Mouse (Mus musculus) common myeloid progenitor, adult 5-6 weeks (primary cell): ENCODE data around the gene Dapp1. TPM values are rescaled to one million over a fixed set of nuclear protein-coding genes. Genes with fewer than 3 reads are reported as not detected.
A peak's percentile ranks its signal among the peaks of the same experiment; 100 is the strongest.

ENCODE experiments used
- ATAC-seq: replicated peaks from 2 replicates; pipeline ENCODE4 v1.8.0; 2016; ENCODE audit warnings: low read depth, mild to moderate bottlenecking, moderate TSS enrichment, inconsistent platforms; ENCODE audit not compliant: poor library complexity, severe bottlenecking
- total RNA-seq: library from RNA; stranded (forward); fragments of 200-1000, 187-1606 nt; gene quantifications from 2 replicates; pipeline ENCODE4 v1.2.3, GENCODE M21; 2017

Dapp1 gene
- total RNA-seq = 387 and 417 TPM in 2 replicates

- ATAC-seq = peak; percentile 86
Observed at GRCm38 (mm10) chr3:137981382-137981750, at the start of gene Dapp1. Gene Dapp1 (minus strand): TSS chr3:137981545.

DNA sequence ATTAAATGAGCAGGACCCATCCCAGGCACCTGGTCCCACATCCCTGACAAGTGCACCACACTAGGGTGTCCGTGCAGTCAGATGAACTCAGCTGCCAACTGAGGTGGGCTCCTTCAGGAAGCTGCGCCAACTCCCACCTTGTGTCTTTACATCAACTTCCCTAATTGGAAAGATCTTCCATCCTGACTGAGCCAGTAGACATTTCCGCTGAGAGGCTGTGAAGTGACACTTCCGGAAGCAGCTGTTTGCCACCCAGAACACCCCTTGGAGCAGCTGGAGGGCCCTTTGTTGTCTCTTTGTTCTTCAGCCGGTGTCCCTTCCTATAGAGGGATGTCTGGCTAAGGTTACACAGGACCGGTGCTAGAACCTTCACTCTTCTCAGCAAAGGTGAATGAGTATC lies 49.2 kb upstream of the Dapp1 start:
- ATAC-seq = peak; percentile 33

- ATAC-seq = peak; percentile 59
Observed at GRCm38 (mm10) chr3:138029351-138029750, 48.0 kb upstream of the Dapp1 start.

- ATAC-seq = no peak
Observed at GRCm38 (mm10) chr3:138027575-138028362, 46.4 kb upstream of the Dapp1 start.

- peak; percentile 17; the same call in 1 of the 2 replicates for ATAC-seq
Observed at GRCm38 (mm10) chr3:138026286-138026685, 44.9 kb upstream of the Dapp1 start.

GRCm38 (mm10) chr3:138022651-138023050 lies 41.3 kb upstream of the Dapp1 start:
- no peak for ATAC-seq

GRCm38 (mm10) chr3:138022003-138022402 lies 40.7 kb upstream of the Dapp1 start:
- no peak for ATAC-seq

- no peak for ATAC-seq
Observed at GRCm38 (mm10) chr3:138016810-138017209, 35.5 kb upstream of the Dapp1 start.

GRCm38 (mm10) chr3:138014725-138015124 lies 33.4 kb upstream of the Dapp1 start:
- ATAC-seq = no peak

GRCm38 (mm10) chr3:138012351-138012750 lies 31.0 kb upstream of the Dapp1 start:
- ATAC-seq = no peak

DNA sequence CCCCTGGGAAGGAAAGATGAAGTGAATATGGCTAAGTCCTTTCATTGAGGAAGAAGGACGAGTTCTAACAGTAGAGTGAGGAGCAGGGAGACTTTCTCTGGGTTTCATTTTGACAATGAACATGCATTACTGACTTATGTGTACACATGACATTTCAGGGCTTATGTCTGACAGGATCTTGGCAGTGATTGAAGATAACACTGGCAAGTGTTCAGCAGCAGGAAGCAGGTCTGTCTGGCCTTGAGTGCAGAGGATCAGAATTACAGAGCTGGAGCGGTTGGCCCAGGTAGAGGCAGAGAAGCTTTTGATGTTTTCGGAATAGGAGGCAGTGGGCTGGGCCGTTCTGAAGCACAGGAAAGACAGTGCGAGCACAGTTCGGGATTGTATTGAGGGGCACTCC lies 26.8 kb upstream of the Dapp1 start:
- no peak for ATAC-seq

DNA sequence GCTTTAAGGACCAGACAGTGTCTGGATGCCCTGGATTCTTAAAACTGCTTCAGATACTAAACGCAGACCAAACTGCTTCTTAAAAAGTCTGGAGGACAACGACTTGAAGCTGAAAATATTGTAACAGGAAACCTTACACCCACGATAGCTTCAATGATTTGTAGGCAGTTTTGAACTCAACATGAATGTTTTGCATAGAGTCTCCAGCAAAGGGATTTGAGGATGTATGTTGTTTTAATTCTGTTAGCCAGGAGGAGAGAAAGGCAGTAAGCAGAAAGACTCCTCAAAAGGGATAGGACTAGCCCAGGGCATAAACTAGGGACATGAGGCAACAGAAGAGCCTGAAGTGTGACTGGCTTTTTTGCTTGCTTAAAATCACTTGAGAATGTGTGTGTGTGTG lies 25.6 kb upstream of the Dapp1 start:
- ATAC-seq = no peak

- no peak for ATAC-seq
Observed at GRCm38 (mm10) chr3:138003264-138003663, 21.9 kb upstream of the Dapp1 start.

DNA sequence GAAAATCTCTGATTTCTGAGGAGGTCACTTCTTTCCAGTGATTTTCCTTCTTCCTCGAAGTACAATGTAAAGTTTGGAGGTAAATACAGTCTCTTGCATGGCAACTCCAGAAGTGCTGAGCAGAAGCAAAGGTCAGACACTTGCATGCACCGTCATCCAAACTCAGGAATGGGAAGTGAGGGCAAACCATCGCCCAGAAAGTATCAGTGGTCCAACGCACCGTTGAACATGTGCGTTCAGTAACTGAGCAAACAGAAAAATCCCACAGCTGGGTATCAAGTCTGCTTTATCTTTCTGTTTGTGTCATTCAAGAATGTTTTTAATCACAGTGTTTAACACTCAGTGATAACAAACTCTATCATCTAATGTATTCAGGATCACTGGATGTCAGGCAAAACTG lies 21.2 kb upstream of the Dapp1 start:
- ATAC-seq = 0 out of 2 replicates have a peak, but pooled peaks have one; percentile 10

DNA sequence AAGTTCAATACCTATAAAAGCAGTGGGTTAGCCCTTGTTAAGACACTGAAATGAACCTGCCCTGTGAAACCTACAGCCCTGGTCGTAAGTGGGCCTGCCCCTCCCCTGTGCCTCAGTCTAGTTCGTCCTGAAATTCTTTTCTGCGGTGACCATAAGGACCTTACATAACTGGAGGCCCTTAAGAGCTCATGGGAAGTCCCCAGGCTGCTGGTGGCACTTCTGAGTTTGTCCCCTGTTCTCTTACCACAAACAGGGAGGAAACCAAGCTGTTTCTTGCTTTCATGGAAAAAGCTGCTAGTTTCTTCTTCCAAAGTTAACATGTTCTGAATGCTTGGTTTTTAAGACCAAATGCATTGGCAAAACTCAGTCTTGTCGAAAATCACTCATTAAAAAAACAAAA lies 20.5 kb upstream of the Dapp1 start:
- ATAC-seq = peak; percentile 53

DNA sequence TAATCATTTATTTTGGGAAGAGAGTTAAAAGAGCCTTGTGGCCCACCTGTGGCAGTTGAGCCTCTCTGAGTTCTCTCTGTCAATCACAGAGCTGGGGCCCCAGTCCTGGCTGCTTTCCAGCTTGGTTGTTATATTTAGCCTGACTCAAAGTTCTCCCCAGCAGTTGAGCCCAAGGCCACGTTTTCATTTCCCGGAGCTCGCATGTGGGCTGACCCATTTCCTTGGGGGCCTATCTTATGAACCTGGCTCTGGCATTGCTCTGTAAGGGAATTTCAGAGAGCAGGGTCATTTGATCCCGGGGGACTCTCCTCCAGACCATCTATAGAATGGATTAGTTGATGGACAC lies 19.4 kb upstream of the Dapp1 start:
- ATAC-seq = peak; percentile 22; the same call in 1 of the 2 replicates

DNA sequence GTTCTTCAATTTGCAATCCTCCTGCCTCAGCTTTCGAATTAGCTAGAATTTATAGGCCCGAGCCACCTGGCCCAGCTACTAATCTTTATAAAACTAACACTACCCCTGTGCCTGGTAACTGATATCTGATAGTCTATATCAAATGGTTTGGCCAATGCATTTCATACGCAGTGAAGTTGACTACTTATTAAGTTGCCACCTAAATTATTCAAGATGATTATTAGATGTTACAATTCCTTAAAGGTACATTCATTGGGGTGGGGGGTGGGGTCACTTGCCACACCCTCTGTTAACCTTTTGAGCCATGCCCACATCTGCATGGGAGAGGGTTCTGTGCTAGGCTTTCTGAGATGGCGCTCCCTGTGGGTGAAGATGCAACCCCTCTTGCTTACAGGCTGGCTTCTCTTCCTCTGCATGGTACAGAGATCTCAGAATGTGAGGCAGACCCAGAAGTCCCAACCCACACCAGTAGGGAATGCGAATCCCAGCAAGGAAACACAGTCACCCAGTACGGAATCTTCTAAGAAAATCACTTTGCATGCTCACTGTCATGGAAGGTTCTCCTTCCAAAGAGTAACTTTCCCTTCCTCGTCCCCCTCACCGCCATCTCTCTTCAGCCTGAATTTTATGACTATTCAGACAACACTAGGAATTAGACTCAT lies 18.8 kb upstream of the Dapp1 start:
- ATAC-seq = no peak

DNA sequence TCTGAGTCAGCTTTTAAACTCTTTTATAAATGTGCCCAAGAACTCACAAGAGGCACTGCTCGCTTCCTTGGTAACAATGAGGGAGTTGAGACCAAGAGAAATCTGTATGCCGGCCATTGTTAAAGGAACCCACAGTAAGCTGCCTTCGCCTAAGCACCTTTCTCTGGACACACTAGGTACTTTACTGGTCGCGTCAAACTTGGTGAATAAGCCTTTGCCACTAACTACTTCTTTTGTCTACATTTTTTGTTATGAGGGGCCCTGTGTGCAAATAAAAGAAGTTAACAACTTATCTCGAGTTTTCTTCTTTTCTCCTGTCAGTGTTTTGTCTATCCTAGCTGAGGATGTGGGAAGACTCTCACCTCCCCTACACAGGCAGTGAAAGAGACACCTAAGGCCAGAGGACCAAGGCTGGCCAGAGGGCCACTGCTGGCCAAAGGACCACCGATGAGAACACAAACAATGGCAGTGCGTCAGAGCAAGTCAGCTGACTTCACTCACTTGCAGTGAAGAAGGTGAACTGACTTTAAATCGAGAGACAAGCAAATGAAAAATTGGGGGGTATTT lies 18.0 kb upstream of the Dapp1 start:
- no peak for ATAC-seq

DNA sequence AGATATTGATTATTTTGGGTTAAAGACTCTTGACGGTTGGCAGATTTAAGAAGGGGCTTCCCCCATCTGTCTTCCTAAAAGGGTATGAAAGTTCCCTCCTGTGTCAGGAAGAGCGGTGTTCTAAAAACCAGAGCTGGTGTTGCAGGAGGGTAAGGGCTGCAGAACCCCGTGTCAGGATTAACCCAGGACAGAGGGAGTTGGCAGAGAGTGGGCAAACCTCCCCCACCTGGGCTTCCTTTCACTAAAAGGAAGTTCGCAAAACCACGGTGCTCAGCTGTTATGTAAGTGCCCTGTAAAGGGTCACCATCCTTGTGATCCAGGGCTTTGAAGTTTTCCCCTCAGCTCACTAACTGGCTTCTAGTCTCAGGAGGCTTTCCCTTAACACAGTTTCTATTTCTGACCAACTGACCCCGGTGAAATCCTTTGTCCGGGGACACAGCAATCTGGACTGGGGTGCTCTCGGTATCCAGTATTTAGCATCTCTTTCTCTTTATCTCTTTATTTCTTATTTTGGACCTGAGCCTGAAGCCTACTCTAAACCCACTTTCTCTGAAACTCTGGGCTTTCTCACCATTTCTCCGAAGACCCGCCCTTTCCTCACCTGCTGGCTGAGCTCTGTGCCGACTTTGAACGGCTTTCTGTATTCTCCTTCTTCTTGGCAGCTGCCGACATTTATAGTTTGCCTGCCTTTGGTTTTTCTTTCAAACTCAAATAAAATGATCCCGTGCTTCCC lies 17.3 kb upstream of the Dapp1 start:
- ATAC-seq = peak; percentile 60

DNA sequence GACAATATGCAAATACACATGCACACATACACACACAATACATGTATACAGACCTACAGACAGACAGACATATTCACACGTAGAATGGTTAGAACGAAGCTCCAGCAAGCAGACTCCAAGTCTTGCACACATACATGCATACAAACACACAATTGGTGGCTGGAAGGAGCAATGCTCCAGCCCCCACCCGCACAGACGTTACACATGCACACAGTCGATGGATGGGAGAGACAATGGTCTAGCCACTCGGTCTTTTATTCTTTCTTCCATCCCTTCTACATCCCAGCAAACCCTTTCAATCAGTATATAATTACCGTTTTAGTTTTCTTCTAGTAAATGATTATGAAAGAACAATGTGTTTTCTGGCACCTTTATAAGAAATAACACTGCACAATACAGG lies 14.1 kb upstream of the Dapp1 start:
- ATAC-seq = no peak

DNA sequence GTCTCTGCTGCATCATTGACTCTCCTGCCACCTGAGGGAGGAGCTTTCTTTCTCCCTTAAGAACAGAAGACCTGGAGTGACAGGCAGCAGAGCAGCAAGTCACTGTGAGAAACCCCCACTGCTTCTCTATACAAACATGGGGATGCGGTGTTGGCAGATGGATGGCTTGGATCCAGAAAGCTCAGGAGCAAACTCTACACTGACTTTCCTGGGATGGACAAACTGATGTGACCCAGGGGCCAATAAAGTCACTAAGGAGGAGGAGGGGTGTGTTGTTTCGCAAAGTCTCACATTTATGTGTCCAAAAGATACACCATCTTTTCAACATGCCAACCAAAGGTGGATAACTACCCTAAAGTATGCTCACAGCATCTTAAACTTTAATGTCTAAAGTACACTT lies 12.9 kb upstream of the Dapp1 start:
- ATAC-seq = no peak
